Mouse (Mus musculus): ENCODE data around the gene March5. TPM values are rescaled to one million over a fixed set of nuclear protein-coding genes. Genes with fewer than 3 reads are reported as not detected.
A peak's percentile ranks its signal among the peaks of the same experiment; 100 is the strongest.

The March5 gene
- total RNA-seq, 2 experiments from 2014 or later: 349 to 388 TPM

GRCm38 (mm10) chr19:37248199-37248598, 40.9 kb downstream of the March5 start:
- no peak for ATAC-seq (replicated peaks; ENCODE audit: low FRiP score, poor library complexity, severe bottlenecking)

- ATAC-seq (replicated peaks; ENCODE audit: low FRiP score, poor library complexity, severe bottlenecking): peak; percentile 61; the same call in 1 of the 2 replicates
Measured at GRCm38 (mm10) chr19:37252104-37252503, 44.8 kb downstream of the March5 start.

- ATAC-seq (replicated peaks; ENCODE audit: low FRiP score, poor library complexity, severe bottlenecking): no peak
Measured at GRCm38 (mm10) chr19:37255321-37255720, 48.0 kb downstream of the March5 start.

DNA sequence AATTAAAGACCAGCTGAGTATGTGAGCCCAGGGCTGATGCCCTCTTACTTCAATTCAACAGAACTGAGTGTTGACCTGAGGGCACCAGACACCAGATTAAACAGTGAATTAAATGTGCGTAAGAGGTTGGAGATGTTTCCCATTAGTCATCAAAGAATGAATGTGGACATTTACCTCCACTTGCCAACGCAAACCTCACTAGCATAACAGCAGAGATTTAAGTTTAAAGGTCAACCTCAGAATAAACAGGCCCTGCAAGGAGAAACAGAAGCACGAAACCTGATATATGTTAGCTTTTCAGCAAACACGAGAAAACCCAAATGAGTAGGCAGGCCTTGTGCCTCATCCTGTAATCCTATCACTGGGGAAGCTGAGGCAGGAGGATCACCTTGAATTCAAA, 55.0 kb downstream of the March5 start:
- ATAC-seq (replicated peaks; ENCODE audit: low FRiP score, poor library complexity, severe bottlenecking): no peak

- ATAC-seq (replicated peaks; ENCODE audit: low FRiP score, poor library complexity, severe bottlenecking): no peak
Measured at GRCm38 (mm10) chr19:37263566-37263942, 56.2 kb downstream of the March5 start.

GRCm38 (mm10) chr19:37263943-37264897, 56.9 kb downstream of the March5 start:
- ATAC-seq (replicated peaks; ENCODE audit: low FRiP score, poor library complexity, severe bottlenecking): no peak

DNA sequence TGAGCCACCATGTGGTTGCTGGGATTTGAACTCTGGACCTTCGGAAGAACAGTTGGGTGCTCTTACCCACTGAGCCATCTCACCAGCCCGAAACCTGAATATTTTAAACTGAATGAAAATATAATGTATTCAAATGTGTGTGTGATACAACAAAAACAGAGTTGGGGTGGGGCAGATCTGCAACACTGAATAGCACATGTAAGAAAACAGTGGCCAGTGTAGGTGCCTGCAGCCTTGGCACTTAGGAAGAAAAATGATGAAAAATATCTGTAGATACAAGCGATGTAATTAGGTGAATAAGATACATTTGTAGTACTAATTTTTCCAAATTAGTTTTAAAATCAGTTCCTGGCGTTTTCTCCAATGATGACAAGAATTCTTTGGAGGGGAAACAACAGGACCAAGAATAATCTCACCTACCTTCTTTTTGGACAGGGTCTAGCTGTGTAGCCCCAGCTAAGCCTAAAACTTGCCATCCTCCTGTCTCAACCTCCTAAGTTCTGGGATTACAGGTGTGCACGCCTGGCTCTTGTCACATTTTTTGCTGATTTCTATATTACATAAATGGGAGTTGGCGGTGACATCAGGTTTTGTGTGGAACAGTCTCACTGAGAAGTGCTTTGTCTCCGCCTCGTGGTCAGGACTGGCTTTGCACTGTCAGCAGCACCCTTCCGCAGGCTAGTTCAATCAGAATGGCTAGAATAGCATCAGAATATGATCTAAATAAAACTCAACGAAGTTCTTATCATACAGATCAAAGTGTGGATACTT, 58.2 kb downstream of the March5 start:
- ATAC-seq (replicated peaks; ENCODE audit: low FRiP score, poor library complexity, severe bottlenecking): peak; percentile 97

DNA sequence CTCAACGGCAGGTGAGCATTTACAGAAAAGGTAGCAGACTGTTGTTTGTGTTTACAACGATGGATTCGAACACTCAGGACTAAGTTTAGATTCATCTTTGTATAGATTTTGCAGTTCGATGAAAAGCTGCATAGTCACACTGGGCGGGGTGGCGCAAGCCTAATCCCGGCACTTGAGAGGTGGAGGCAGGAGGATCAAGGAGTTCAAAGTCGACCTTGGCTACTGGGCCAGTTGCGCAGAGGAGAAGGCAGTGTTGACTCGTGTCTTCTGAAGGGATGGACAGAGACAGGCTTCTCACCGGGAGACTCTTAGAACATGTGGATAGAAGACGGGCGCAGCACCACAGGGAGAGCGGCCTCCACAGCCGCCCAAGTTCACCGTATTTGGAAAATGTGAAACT, 61.8 kb downstream of the March5 start:
- no peak for ATAC-seq (replicated peaks; ENCODE audit: low FRiP score, poor library complexity, severe bottlenecking)

Other genes starting within 250 kb of the March5 start
- gene Cpeb3, start 1.1 kb downstream of the March5 start, total RNA-seq (2015; ENCODE audit: low replicate concordance): 39.6 and 42.8 TPM in 2 replicates
- gene Cpeb3, start 1.1 kb downstream of the March5 start, total RNA-seq (2017; ENCODE audit: low replicate concordance): 38.5 and 42.5 TPM in 2 replicates
- gene Ide, start 130.3 kb downstream of the March5 start, total RNA-seq (2015; ENCODE audit: low replicate concordance): 22.7 and 24.7 TPM in 2 replicates
- 20.5 and 23.3 TPM in 2 replicates for gene Ide, start 130.3 kb downstream of the March5 start, total RNA-seq (2017; ENCODE audit: low replicate concordance)
- 409 and 470 TPM in 2 replicates for gene Kif11, start 168.9 kb downstream of the March5 start, total RNA-seq (2015; ENCODE audit: low replicate concordance)
- 653 and 658 TPM in 2 replicates for gene Kif11, start 168.9 kb downstream of the March5 start, total RNA-seq (2017; ENCODE audit: low replicate concordance)
- gene Hhex, start 227.3 kb downstream of the March5 start, total RNA-seq (2015; ENCODE audit: low replicate concordance): 21.3 and 21.8 TPM in 2 replicates
- 4.4 and 5.4 TPM in 2 replicates for gene Hhex, start 227.3 kb downstream of the March5 start, total RNA-seq (2017; ENCODE audit: low replicate concordance)

All from erythroid progenitor cell, adult 5-6 weeks (primary cell).